Mouse (Mus musculus): ENCODE measurements around the gene Ifi203. TPM values are rescaled to one million over a fixed set of nuclear protein-coding genes. Genes with fewer than 3 reads are reported as not detected.
"Not testable (repeated sequence)": the region's sequence is repeated elsewhere in the genome, so short reads cannot be mapped to it uniquely, and the experiment has no call there.

Gene Ifi203
- polyA plus RNA-seq, 1 experiment from 2014 or later: 0.79 TPM

DNA sequence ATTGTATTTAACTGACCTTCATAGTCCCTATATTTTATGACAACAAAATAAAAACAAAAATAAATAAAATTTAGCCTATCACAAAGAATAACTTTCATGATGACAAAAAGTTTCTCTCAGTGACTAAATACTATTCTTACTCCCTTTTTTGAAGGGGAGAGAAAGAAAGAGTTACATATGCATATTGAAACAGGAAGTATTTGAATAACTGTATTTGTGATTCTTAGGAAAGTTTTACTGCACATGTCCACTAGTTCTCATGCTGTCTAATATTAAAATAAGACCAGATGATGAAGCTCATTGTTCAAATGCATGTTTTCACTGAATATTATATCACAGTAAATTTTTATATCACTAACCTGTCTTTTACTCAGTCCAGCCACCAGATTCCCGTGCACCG lies 950 bp downstream of the Ifi203 start:
- H3K36me3 ChIP-seq; H3K27ac ChIP-seq (replicated peaks); H3K27me3 ChIP-seq; H3K9me3 ChIP-seq; ATAC-seq (ENCODE audit: low FRiP score, low read depth); H3K4me3 ChIP-seq; H3K9ac ChIP-seq; H3K4me1 ChIP-seq (replicated peaks); H3K4me2 ChIP-seq: not testable (repeated sequence)
- WGBS: 94% methylated on average over 2 of the region's 2 CpGs

DNA sequence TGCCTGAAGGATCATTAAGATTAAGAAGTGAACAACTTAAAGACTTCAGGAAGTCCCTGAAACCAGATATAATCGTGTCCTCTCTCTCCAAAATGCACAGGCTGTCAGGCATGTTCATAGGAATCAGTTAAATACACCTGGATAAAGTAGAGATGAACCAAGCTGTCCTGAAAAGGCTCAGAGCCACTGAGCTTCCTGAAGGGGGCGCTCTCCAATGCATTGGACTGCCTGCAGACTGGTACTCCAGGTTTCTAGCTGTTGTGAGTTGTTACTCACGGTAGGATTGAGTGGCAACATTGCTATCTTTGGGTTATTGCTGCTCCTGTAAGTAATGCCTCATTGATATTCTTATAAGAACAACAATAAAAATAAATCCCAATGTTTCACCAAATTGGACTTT lies 23.2 kb downstream of the Ifi203 start:
- WGBS: 68% methylated on average over 3 of the region's 3 CpGs

DNA sequence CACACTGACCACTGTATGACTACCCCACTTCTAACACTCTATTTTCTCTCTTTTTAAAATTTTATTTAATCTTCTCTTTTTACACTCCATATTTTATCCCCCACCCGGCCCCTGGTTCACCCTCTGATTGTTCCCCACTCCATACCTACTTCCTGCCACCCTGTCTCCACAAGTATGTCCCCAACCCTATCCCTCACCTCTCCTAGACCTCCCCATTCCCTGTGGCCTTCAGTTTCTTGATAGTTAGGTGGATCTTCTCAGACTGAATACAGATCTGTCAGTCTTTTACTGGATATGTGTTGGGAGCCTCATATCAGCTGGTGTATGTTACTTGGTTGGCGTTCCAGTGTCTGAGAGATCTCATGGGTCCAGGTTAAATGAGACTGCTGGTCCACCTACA lies 27.9 kb downstream of the Ifi203 start:
- no peak overlapping the region for H3K27ac ChIP-seq (replicated peaks)
- H3K4me1 ChIP-seq (replicated peaks): no peaks in the 10 kb centered on the region
- no peaks in the 10 kb centered on the region for H3K9me3 ChIP-seq
- H3K4me2 ChIP-seq: no peak overlapping the region
- H3K27me3 ChIP-seq: no peaks in the 10 kb centered on the region
- H3K9ac ChIP-seq: no peak overlapping the region
- H3K36me3 ChIP-seq: no peaks in the 10 kb centered on the region
- no peak overlapping the region for H3K4me3 ChIP-seq
- ATAC-seq (ENCODE audit: low FRiP score, low read depth): no peak
- WGBS: 89% methylated on average over 2 of the region's 2 CpGs

More for the DNA sequence above, 23.2 kb downstream of the Ifi203 start:
- not testable (repeated sequence) for H3K4me2 ChIP-seq; H3K27ac ChIP-seq (replicated peaks); H3K4me3 ChIP-seq; H3K9ac ChIP-seq; ATAC-seq (ENCODE audit: low FRiP score, low read depth); H3K36me3 ChIP-seq; H3K9me3 ChIP-seq; H3K27me3 ChIP-seq; H3K4me1 ChIP-seq (replicated peaks)

DNA sequence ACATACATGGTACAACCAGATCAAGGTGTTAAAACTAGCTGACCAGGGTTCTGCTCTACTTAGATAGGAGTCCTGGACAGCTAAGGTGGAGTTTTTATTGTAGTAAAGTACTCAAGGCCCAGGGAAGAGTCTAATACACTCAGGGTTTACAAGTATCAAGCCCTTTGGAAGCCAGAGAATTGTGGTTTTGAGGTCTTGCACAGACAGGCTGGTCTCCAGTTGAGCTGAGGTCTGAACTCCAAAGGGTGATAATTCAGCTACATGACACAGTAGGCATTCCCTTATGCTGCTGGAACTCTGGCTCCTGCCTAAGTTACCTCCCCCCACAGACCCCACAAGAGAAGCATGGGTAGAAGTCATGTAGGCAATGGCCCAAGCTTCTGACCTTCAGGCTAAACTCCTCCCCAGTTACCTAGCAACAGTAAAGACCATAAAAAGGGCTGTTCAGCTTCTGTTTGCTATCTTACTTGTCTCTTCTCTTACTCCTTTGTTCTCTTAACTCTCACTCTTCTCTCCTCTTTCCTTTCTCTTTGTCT lies 29.1 kb downstream of the Ifi203 start:
- H3K27ac ChIP-seq (replicated peaks); H3K4me1 ChIP-seq (replicated peaks); H3K9me3 ChIP-seq; H3K9ac ChIP-seq; H3K36me3 ChIP-seq; H3K27me3 ChIP-seq; H3K4me3 ChIP-seq; H3K4me2 ChIP-seq; ATAC-seq (ENCODE audit: low FRiP score, low read depth): not testable (repeated sequence)

GRCm38 (mm10) chr1:173912548-173913255 lies 29.8 kb downstream of the Ifi203 start, which contains the start of gene Ifi211:
Gene Ifi211 (minus strand): TSS chr1:173913046.
- not testable (repeated sequence) for H3K4me3 ChIP-seq; H3K27ac ChIP-seq (replicated peaks); H3K27me3 ChIP-seq; H3K4me2 ChIP-seq; ATAC-seq (ENCODE audit: low FRiP score, low read depth); H3K9ac ChIP-seq; H3K36me3 ChIP-seq; H3K9me3 ChIP-seq; H3K4me1 ChIP-seq (replicated peaks)
- 90% methylated on average over 6 of the region's 6 CpGs for WGBS

DNA sequence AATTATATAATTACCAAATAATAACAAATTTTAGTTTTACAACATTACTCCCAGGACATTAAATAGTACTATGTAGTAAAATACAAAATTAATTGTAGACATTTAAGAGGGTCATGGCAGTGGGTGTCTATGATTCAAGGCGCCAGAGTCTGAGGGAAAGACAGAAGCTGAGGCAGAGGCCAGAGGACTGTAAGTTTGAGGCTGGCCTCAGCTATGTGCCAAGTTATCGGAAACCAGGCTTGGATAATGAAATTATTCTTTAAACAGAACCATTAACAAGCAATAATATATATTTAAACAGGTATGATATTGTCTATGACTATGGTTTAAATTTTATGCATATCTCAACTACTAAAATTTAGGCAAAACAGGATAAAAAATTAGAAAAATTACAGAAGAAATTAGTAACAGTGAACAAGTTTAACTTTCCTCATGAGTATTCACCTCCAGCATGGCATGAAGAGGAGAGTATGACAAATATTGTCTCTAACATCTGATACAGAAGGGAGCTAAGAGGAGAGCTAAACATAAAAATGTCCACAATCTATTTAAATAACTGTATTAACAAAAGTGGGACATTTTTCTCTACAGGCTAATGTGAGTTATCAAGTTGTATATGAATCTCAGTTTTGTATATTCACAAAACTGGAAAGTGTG lies 30.5 kb downstream of the Ifi203 start:
- H3K9me3 ChIP-seq: no peaks in the 10 kb centered on the region
- H3K4me2 ChIP-seq: no peak overlapping the region
- H3K36me3 ChIP-seq: no peaks in the 10 kb centered on the region
- no peaks in the 10 kb centered on the region for H3K4me1 ChIP-seq (replicated peaks)
- no peaks in the 10 kb centered on the region for H3K27me3 ChIP-seq
- WGBS: 98% methylated on average over 2 of the region's 2 CpGs
- ATAC-seq (ENCODE audit: low FRiP score, low read depth): no peak
- H3K27ac ChIP-seq (replicated peaks): no peak overlapping the region
- H3K9ac ChIP-seq: no peak overlapping the region
- no peak overlapping the region for H3K4me3 ChIP-seq

GRCm38 (mm10) chr1:173908390-173908789 lies 34.1 kb downstream of the Ifi203 start:
- H3K27me3 ChIP-seq; H3K4me1 ChIP-seq (replicated peaks); H3K27ac ChIP-seq (replicated peaks); H3K4me3 ChIP-seq; H3K4me2 ChIP-seq; H3K36me3 ChIP-seq; H3K9me3 ChIP-seq; H3K9ac ChIP-seq; ATAC-seq (ENCODE audit: low FRiP score, low read depth): not testable (repeated sequence)

DNA sequence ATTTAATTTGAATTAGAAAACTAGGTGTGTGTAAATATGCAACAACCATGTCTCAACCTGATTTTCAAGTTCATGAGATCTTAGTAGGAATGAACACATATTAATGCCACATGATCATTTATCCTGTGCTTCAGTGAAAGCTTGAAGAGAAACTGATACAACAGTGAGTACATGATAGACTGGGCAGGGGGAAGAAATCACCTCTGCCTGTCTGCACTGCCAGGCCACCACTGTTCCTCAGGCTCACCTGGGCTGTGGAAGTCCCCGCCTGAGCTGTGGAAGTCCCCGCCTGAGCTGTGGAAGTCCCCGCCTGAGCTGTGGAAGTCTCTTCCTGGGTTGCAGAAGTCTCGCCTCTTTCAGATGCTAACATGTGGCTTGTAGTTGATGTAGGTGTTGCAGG lies 36.6 kb downstream of the Ifi203 start:
- H3K9ac ChIP-seq; H3K27ac ChIP-seq (replicated peaks); H3K36me3 ChIP-seq; H3K4me3 ChIP-seq; H3K9me3 ChIP-seq; ATAC-seq (ENCODE audit: low FRiP score, low read depth); H3K27me3 ChIP-seq; H3K4me1 ChIP-seq (replicated peaks); H3K4me2 ChIP-seq: not testable (repeated sequence)
- 96% methylated on average over 4 of the region's 4 CpGs for WGBS

DNA sequence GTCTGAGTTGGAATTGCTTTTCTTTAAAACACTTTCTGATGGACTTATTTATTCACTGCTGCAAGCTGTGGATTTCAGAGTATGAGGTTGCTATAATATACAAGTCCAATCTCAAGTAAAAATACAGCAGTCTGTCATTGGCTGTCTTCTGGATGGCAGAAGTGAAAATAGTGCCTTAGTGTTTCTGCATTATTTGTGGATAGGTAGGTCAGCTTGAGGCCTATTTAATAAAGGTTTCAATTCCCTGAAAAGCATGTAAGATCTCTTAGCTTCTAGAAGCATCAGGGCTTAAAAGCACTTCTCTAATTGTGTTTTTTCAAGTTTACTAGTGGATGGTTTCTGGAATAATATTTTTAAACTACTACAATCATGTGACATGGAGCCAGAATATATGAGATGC lies 52.7 kb downstream of the Ifi203 start:
- H3K4me3 ChIP-seq; H3K4me2 ChIP-seq; H3K36me3 ChIP-seq; H3K9me3 ChIP-seq; H3K4me1 ChIP-seq (replicated peaks); ATAC-seq (ENCODE audit: low FRiP score, low read depth); H3K9ac ChIP-seq; H3K27me3 ChIP-seq; H3K27ac ChIP-seq (replicated peaks): not testable (repeated sequence)

DNA sequence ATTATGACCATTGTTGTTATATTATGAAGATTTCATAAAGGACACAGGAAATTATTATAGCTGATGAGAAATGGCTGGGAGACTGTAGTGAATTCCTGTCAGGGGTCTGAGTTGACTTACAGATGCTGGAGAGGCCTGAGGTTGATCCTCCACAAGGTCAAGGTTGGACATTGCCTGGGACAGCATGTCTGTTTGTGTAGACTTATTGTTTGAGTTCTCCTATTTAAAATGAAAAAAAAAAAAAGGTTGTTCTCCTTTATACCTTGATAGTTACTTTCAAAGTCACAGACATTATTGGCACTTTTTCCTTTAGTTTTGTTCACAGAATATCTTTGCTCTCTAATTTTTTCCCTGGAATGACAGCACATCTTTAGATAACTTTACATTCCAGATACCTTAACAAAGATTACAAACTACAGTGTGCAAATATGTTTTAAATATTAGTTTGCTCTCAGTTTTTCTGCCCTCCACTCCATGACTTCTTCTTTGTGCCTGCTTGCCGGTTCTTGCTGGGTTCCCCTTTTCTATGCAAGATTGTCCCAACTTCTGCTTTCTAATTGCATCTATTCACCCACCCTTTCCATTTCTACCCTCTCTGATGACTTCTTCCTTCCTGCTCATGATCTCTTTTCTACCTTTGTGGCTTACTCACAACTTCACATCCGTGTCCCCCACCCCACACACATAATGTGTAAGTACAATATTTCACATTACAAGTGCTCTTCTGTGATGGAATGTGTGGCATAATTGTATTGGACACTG lies 55.3 kb downstream of the Ifi203 start:
- not testable (repeated sequence) for H3K27me3 ChIP-seq; H3K4me1 ChIP-seq (replicated peaks); H3K9ac ChIP-seq; ATAC-seq (ENCODE audit: low FRiP score, low read depth); H3K4me3 ChIP-seq; H3K4me2 ChIP-seq; H3K9me3 ChIP-seq; H3K36me3 ChIP-seq; H3K27ac ChIP-seq (replicated peaks)
- WGBS: 90% methylated on average over 1 of the region's 2 CpGs

GRCm38 (mm10) chr1:173880004-173880666 lies 62.3 kb downstream of the Ifi203 start:
- not testable (repeated sequence) for H3K9me3 ChIP-seq; H3K27ac ChIP-seq (replicated peaks); H3K4me3 ChIP-seq; H3K27me3 ChIP-seq; H3K4me1 ChIP-seq (replicated peaks); H3K9ac ChIP-seq; H3K4me2 ChIP-seq; H3K36me3 ChIP-seq
- WGBS: 63% methylated on average over 3 of the region's 3 CpGs
- peak; percentile 68; the same call in 1 of the 2 replicates for ATAC-seq (ENCODE audit: low FRiP score, low read depth)

Measured in hindbrain, embryonic 15.5 days (tissue).